Mouse (Mus musculus) left cerebral cortex, adult 18-20 months (tissue): ENCODE measurements around the gene Pofut1. TPM values are rescaled to one million over a fixed set of nuclear protein-coding genes. Genes with fewer than 3 reads are reported as not detected.

Experiments used
- DNase-seq, 2 experiments: peaks; one replicate each; pipeline ENCODE4 v3.0.0; 2021 to 2022; ENCODE audit warnings: low spot score in 2 of 2, mixed read lengths in 1 of 2
- long read RNA-seq, 2 experiments: library from polyadenylated mRNA; stranded (forward); transcript quantifications; one replicate each; pipeline ENCODE4 v2.0.0; 2021
- total RNA-seq, 2 experiments: library from RNA; stranded (reverse); gene quantifications; 2 replicates each; pipeline ENCODE4 v1.2.3; 2021

Gene Pofut1
- 10 to 100 TPM; 13.8 to 15.8 TPM for total RNA-seq
- long read RNA-seq, experiment 1, full-length matches to known transcripts, result 4 of 8 reads
- long read RNA-seq, experiment 1, partial matches to known transcripts, result 0 of 8 reads
- long read RNA-seq, experiment 1, other reads (novel, unspliced or antisense), result 4 of 8 reads
- long read RNA-seq, experiment 2, full-length matches to known transcripts, result 3 of 10 reads
- long read RNA-seq, experiment 2, partial matches to known transcripts, result 0 of 10 reads
- long read RNA-seq, experiment 2, other reads (novel, unspliced or antisense), result 7 of 10 reads

- peak; percentile 86 to 91 for DNase-seq
Measured at GRCm38 (mm10) chr2:153241250-153242014, at the start of gene Pofut1, which contains the start of gene Plagl2. Pofut1 (plus strand) TSS chr2:153241533. Plagl2 (minus strand) TSS chr2:153241426.

GRCm38 (mm10) chr2:153194255-153194654 is 47.1 kb upstream of the Pofut1 start:
- no peak for DNase-seq

GRCm38 (mm10) chr2:153198485-153198884 is 42.8 kb upstream of the Pofut1 start:
- no peak for DNase-seq

- no peak for DNase-seq
Measured at GRCm38 (mm10) chr2:153199114-153199513, 42.2 kb upstream of the Pofut1 start.

GRCm38 (mm10) chr2:153202766-153203165 is 38.6 kb upstream of the Pofut1 start:
- no peak for DNase-seq

- DNase-seq, result no peak
Measured at GRCm38 (mm10) chr2:153208149-153208548, 33.2 kb upstream of the Pofut1 start.

GRCm38 (mm10) chr2:153209286-153209685 is 32.0 kb upstream of the Pofut1 start:
- DNase-seq, result no peak

GRCm38 (mm10) chr2:153211451-153211850 is 29.9 kb upstream of the Pofut1 start:
- no peak for DNase-seq

GRCm38 (mm10) chr2:153213351-153213750 is 28.0 kb upstream of the Pofut1 start:
- DNase-seq, result no peak

- DNase-seq, result no peak
Measured at GRCm38 (mm10) chr2:153214771-153215259, 26.5 kb upstream of the Pofut1 start.

- DNase-seq, result no peak
Measured at GRCm38 (mm10) chr2:153215421-153215820, 25.9 kb upstream of the Pofut1 start.

GRCm38 (mm10) chr2:153217826-153218340 is 23.4 kb upstream of the Pofut1 start:
- no peak for DNase-seq

- DNase-seq, result no peak
Measured at GRCm38 (mm10) chr2:153218516-153218915, 22.8 kb upstream of the Pofut1 start.

- no peak for DNase-seq
Measured at GRCm38 (mm10) chr2:153221620-153222019, 19.7 kb upstream of the Pofut1 start.

- no peak for DNase-seq
Measured at GRCm38 (mm10) chr2:153222130-153222529, 19.2 kb upstream of the Pofut1 start.

GRCm38 (mm10) chr2:153222566-153222965 is 18.8 kb upstream of the Pofut1 start:
- no peak for DNase-seq

GRCm38 (mm10) chr2:153224946-153225594 is 16.3 kb upstream of the Pofut1 start, which contains the start of gene Tspyl3:
Tspyl3 (minus strand) TSS chr2:153225441.
- DNase-seq, result peak; percentile 46 to 62

GRCm38 (mm10) chr2:153225595-153225953 is 15.8 kb upstream of the Pofut1 start:
- no peak for DNase-seq

- DNase-seq, result no peak
Measured at GRCm38 (mm10) chr2:153227959-153228358, 13.4 kb upstream of the Pofut1 start.

GRCm38 (mm10) chr2:153228523-153228922 is 12.8 kb upstream of the Pofut1 start:
- DNase-seq, result no peak

- DNase-seq, result no peak
Measured at GRCm38 (mm10) chr2:153237193-153237592, 4.1 kb upstream of the Pofut1 start.

GRCm38 (mm10) chr2:153237891-153238290 is 3.4 kb upstream of the Pofut1 start:
- DNase-seq, result no peak
